Mouse (Mus musculus): Measurements from ENCODE around the gene Utp18.

Utp18 gene

GRCm38 (mm10) chr11:93828619-93829326 is 56.8 kb downstream of the Utp18 start:
- no peak for DNase-seq

- DNase-seq, result no peak
Measured at GRCm38 (mm10) chr11:93822261-93822660, 63.3 kb downstream of the Utp18 start.

GRCm38 (mm10) chr11:93821533-93821932 is 64.0 kb downstream of the Utp18 start:
- DNase-seq, result no peak

GRCm38 (mm10) chr11:93817966-93818738 is 67.4 kb downstream of the Utp18 start:
- DNase-seq, result no peak

- no peak for DNase-seq
Measured at GRCm38 (mm10) chr11:93812955-93813354, 72.6 kb downstream of the Utp18 start.

- DNase-seq, result peak; percentile 56
Measured at GRCm38 (mm10) chr11:93812125-93812868, 73.3 kb downstream of the Utp18 start.

All from right cerebral cortex, postnatal 14 days (tissue).